Mouse (Mus musculus): ENCODE measurements at regions not wholly inside any gene's neighbourhood (a gene's known extent, or its start where the extent isn't known, plus 50 kb on each side); places are given as distances from the start of the nearest gene placed in this dataset.

DNA sequence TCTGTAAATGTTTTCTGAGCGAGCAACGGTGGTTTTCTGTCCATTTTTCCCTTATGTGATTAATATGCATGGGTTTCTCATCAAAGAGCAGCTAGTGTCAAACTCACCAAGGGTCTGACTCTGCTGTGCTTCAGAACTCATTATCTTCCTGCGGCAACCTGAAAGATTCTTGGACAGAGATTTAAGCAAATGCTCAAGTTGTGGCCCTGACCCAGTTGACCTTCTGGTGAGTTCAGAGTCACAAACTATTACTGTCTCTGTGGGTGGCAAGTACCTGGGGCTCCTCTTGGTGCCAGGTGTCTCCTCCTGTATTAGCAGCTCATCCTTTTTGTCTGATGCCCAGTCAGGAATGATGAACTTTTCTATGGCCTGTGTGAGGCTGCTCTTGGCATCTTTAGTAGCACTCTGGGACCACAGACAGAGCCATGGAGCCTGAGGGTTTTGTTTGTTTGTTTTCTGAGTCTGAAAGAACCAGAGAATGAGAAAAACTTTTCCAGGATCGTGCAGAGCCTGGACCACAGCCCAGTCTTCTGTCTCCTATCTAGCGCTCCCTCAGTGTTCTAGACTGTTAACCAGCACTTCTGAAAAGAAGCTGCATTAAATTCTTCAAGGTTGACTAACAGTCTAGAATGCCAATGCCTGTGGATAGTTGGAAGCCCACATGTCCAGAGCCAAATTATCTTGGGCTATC, 124.1 kb upstream of the Wscd1 start:
- no peak overlapping the region for H3K4me3 ChIP-seq (ENCODE audit: insufficient read depth, low read length)
- TF ChIP-seq CTCF (IDR thresholded peaks at IDR 0.05; ENCODE audit: low read depth, low read length) (no peak), POLR2A (IDR thresholded peaks at IDR 0.05; ENCODE audit: borderline replicate concordance, low read depth, low read length) (no peak)
- no peaks in the 10 kb centered on the region for H3K4me1 ChIP-seq (ENCODE audit: control insufficient read depth, insufficient read depth, low read length)
- no peak overlapping the region for H3K27ac ChIP-seq (ENCODE audit: insufficient read depth, low read depth, low read length)

DNA sequence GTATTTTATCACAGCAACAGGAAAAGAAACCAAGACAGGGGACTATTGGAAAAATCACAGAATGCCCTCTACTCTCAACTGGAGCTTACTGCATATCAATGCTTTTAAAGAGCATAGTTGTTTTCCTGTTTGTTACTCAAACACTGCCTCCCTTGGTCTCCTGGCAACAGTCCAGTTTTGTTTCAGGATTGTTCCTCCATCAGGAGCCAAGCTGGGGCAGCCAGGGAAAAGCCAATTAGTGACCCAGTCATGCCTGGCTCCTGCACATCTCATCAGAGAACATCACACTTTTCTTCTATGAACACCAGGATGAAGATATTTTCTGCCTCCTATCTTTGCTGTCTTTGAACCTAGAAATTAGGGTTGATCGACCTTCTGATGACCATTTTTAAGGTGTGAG, 113.6 kb upstream of the Wscd1 start:
- TF ChIP-seq CTCF (IDR thresholded peaks at IDR 0.05; ENCODE audit: low read depth, low read length) (no peak), POLR2A (IDR thresholded peaks at IDR 0.05; ENCODE audit: borderline replicate concordance, low read depth, low read length) (no peak)
- no peak overlapping the region for H3K27ac ChIP-seq (ENCODE audit: insufficient read depth, low read depth, low read length)
- no peaks in the 10 kb centered on the region for H3K4me1 ChIP-seq (ENCODE audit: control insufficient read depth, insufficient read depth, low read length)
- H3K4me3 ChIP-seq (ENCODE audit: insufficient read depth, low read length): no peak overlapping the region

DNA sequence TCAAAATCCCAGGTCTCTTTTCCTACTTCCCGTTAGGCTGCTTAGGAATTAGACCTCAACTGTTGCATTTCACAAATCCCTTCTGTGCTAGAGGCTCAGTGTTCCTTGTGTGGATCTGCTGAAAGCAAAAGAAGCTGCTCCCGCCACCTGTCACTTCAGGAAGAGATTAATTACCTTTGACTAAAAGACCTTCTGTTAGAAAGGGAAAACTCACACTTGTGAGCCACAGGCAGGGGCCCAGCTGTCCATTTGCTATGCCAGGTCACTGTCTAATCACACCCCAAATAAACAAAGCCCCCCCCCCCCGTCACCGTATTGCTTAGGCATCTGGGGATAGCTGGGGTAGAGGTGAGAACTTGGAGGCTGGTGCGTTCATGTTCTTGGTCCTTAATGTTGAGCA, 112.9 kb upstream of the Wscd1 start:
- no peaks in the 10 kb centered on the region for H3K4me1 ChIP-seq (ENCODE audit: control insufficient read depth, insufficient read depth, low read length)
- H3K4me3 ChIP-seq (ENCODE audit: insufficient read depth, low read length): no peak overlapping the region
- H3K27ac ChIP-seq (ENCODE audit: insufficient read depth, low read depth, low read length): no peak overlapping the region
- TF ChIP-seq POLR2A (IDR thresholded peaks at IDR 0.05; ENCODE audit: borderline replicate concordance, low read depth, low read length): no peak
- no peak for TF ChIP-seq CTCF (IDR thresholded peaks at IDR 0.05; ENCODE audit: low read depth, low read length)

DNA sequence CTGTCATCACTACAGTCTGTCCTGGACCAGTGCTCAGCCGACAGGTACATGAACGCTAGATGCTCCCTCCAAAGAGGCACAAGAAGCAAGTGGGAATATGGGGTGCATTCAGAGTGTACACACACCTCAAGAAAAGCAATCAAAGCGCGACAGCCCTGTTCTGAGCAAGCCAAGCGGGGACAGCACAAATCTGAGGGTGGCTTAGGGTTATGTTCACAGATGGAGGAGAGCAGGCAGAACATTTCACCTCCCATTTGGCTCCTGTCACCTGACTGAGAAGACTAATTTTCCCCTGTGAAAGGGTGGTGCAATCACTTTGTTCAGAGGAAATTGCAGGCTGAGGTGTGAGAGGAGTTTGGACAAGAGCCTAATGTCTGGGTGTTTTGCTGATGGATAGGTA, 106.8 kb upstream of the Wscd1 start:
- no peak for TF ChIP-seq CTCF (IDR thresholded peaks at IDR 0.05; ENCODE audit: low read depth, low read length)
- TF ChIP-seq POLR2A (IDR thresholded peaks at IDR 0.05; ENCODE audit: borderline replicate concordance, low read depth, low read length): no peak
- Histone ChIP-seq H3K27ac (ENCODE audit: insufficient read depth, low read depth, low read length) (no peak overlapping the region), H3K4me3 (ENCODE audit: insufficient read depth, low read length) (no peak overlapping the region), H3K4me1 (ENCODE audit: control insufficient read depth, insufficient read depth, low read length) (no peaks in the 10 kb centered on the region)

DNA sequence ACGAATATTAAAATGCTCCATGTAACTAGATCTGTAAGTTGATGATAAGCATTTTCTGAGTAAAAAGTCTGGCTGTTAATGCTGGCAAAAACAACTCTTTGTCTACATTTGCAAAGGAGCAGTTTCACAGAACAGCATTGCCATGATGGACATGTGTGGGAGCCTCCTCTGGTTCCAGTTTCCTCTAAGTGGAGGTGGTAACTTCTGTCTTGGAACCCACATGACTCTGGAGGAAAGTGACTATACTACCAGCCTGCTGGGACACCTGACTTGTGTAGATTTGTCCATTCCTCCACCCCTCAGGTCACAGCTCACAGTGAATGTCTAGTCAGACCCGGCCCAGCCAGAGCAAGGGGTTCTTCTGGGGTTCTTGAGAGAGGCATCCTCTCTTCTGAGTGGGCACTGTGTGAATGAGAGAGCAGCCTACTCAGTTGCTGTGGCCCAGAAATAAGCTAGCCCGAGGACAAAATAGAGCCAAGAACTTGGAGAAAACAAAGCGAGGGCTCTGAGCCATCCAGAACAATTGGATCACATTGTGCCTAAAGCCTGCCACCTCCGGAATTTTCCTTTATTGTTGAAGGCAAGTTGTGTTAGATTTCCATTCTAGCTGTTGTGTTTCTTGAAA, 97.9 kb upstream of the Wscd1 start:
- H3K4me3 ChIP-seq (ENCODE audit: insufficient read depth, low read length): no peak overlapping the region
- H3K27ac ChIP-seq (ENCODE audit: insufficient read depth, low read depth, low read length): no peak overlapping the region
- TF ChIP-seq CTCF (IDR thresholded peaks at IDR 0.05; ENCODE audit: low read depth, low read length) (no peak), POLR2A (IDR thresholded peaks at IDR 0.05; ENCODE audit: borderline replicate concordance, low read depth, low read length) (no peak)
- H3K4me1 ChIP-seq (ENCODE audit: control insufficient read depth, insufficient read depth, low read length): no peaks in the 10 kb centered on the region

DNA sequence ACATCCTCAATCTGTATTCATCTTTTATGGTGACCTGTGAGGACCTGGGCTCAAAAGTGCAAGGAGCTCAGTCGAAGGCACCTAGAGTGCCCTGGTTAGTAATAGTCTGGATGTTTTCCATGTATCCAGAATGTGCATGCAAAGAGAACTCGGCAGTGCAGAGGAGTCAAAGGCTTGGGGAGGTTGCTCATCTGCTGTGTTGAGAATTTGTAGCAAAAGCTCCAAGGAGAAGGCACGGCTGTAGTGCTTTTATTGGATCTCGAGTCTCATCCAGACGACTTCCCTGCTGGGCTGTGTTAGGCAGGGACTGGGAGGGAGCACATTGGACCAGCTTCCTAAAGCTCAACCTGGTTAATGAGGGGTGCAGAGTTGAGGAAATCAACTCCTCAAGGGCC, 97.3 kb upstream of the Wscd1 start:
- TF ChIP-seq POLR2A (IDR thresholded peaks at IDR 0.05; ENCODE audit: borderline replicate concordance, low read depth, low read length) (no peak), CTCF (IDR thresholded peaks at IDR 0.05; ENCODE audit: low read depth, low read length) (no peak)
- Histone ChIP-seq H3K4me3 (ENCODE audit: insufficient read depth, low read length) (no peak overlapping the region), H3K4me1 (ENCODE audit: control insufficient read depth, insufficient read depth, low read length) (no peaks in the 10 kb centered on the region), H3K27ac (ENCODE audit: insufficient read depth, low read depth, low read length) (no peak overlapping the region)

DNA sequence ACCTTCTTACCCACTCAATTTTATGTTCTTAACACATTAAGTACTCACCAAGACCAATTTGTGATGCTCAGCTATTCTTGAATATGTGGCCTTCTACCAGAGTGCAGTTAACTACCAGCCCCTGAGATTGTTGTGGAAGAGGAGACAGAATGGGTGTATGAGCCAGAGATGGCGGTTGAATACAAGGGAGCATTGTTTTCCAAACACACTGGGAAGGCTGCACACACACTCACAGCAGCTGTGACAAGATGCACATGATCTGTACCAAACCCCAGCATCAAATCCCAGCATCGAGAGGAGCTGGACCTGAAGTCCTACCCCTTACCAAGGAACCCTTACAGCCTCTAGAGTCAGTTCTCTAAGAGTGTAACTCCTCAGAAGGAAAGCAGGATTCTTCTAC, 91.4 kb upstream of the Wscd1 start:
- TF ChIP-seq POLR2A (IDR thresholded peaks at IDR 0.05; ENCODE audit: borderline replicate concordance, low read depth, low read length): no peak
- no peak for TF ChIP-seq CTCF (IDR thresholded peaks at IDR 0.05; ENCODE audit: low read depth, low read length)

DNA sequence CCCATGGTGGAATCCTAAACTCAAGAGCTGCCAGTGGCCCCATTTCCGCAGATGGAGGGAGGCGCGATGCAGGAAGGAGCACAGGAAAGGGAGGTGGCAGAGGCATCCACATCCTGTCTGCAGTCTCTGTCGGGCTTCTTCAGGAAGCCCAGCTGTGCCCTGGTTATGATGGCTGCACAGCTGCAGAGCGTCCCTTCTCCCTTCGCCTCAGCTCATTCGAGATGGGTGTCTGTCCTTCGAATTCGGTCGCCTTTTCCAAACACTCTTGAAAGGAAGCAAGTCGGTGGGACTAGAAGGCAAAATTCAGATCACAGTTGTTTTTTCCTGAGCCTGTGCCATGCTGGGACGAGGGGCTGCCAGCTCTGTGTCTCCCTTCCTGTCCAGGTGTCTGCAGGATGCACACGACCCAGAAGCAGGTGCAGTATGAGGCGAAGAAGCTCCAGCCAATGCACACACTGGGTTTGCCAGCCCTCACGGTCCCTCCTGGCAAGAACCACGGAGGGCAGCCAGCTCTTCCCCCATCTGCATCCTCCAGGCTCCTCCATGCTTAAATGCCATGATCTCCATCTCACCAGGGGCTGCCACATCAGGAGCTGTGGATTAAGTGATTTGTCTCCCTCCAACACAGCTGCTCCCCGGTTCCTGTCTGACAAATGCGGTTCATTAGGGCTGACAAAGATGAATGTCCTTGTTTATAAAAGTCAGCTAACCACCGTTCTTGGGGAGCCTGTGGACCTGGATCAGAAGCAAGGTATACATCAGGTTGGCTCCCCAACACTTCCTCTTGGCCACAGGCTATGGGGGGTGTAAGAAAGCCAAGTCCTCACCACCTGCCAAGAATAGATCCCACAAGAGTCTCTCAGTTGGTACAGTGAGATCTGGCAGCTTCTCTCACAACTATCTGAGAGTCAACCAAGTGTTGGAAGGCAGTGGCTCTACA, 79.3 kb upstream of the Wscd1 start:
- H3K27ac ChIP-seq (ENCODE audit: insufficient read depth, low read depth, low read length): no peak overlapping the region
- TF ChIP-seq CTCF (IDR thresholded peaks at IDR 0.05; ENCODE audit: low read depth, low read length) (no peak), POLR2A (IDR thresholded peaks at IDR 0.05; ENCODE audit: borderline replicate concordance, low read depth, low read length) (no peak)
- H3K4me3 ChIP-seq (ENCODE audit: insufficient read depth, low read length): no peak overlapping the region
- no peaks in the 10 kb centered on the region for H3K4me1 ChIP-seq (ENCODE audit: control insufficient read depth, insufficient read depth, low read length)

More for the DNA sequence above, 91.4 kb upstream of the Wscd1 start:
- Histone ChIP-seq H3K4me1 (ENCODE audit: control insufficient read depth, insufficient read depth, low read length) (no peaks in the 10 kb centered on the region), H3K4me3 (ENCODE audit: insufficient read depth, low read length) (no peak overlapping the region), H3K27ac (ENCODE audit: insufficient read depth, low read depth, low read length) (no peak overlapping the region)

DNA sequence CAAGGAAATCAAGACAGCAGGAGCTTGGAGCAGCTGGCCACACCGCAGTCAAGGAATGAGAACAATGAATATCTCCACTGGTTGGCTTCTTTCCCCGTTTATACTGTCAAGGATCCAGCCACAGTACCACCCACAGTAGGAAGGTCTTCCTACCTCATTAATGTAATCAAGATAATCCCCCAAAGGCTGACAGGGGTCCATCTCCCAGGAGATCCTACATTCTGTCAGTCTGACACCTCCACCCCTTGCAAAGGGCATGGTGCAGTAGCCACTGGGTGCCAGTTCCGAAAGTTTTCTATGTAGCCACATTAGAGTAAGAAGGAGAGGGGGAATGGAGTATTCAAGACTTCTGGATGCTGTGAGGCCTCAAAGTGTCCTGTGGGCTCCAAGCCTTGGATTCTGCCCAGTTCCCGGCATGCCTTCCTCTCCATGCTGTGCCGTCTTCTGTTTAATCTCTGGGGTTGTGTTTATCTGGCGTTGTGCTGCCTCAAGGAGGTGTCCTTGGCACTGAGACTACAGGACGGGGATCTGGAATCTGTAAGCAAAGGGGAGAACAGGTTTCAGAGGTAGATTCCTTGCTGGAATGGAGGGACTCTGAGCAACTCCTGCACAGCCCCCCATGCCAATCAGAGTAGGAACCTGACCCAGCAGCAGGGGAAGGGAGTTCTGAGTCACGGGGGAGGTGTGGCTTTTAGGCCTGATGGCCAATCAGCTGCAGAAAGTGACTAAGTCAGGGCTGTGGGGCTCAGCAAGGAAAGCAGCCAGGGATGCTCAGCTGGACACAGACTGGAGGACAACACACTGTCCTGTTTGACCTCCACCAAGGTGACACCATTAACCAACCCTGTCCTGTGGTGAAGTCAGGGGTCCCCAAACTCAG, 77.3 kb upstream of the Wscd1 start:
- Histone ChIP-seq H3K27ac (ENCODE audit: insufficient read depth, low read depth, low read length) (no peak overlapping the region), H3K4me1 (ENCODE audit: control insufficient read depth, insufficient read depth, low read length) (no peaks in the 10 kb centered on the region)
- no peak for TF ChIP-seq POLR2A (IDR thresholded peaks at IDR 0.05; ENCODE audit: borderline replicate concordance, low read depth, low read length)
- no peak for TF ChIP-seq CTCF (IDR thresholded peaks at IDR 0.05; ENCODE audit: low read depth, low read length)

More for the DNA sequence above, 77.3 kb upstream of the Wscd1 start:
- no peak overlapping the region for H3K4me3 ChIP-seq (ENCODE audit: insufficient read depth, low read length)
